ENCODE assay signal across 37 mouse cellular contexts in genomic region chr4:33959841-33960240, GRCm38 (mm10). TPM values are rescaled to one million over a fixed set of nuclear protein-coding genes. Genes with fewer than 3 reads are reported as not detected.
"Had no signal": no experiment of that assay in that cellular context is flagged by ENCODE, and none has a peak within 500 bp of the region (broad histone marks: within the 10 kb centered on the region; RNA-seq: fewer than 3 reads in every experiment).

No protein-coding gene starts in this region.

- ATAC-seq: liver, embryonic 12.5 days; liver, postnatal 0 days; lung, postnatal 0 days; midbrain, embryonic 13.5 days; midbrain, embryonic 15.5 days; midbrain, embryonic 16.5 days had no signal

- H3K4me3 ChIP-seq: limb, embryonic 10.5 days; limb, embryonic 12.5 days; limb, embryonic 13.5 days; limb, embryonic 15.5 days; liver, embryonic 12.5 days; liver, embryonic 13.5 days; liver, embryonic 15.5 days; lung, embryonic 15.5 days; megakaryocyte, embryonic 14.5 days; midbrain, embryonic 10.5 days; midbrain, embryonic 12.5 days; midbrain, embryonic 13.5 days; midbrain, embryonic 15.5 days; myocyte; neural tube, embryonic 12.5 days; neural tube, embryonic 13.5 days had no signal

- H3K4me1 ChIP-seq: limb, embryonic 10.5 days; limb, embryonic 12.5 days; limb, embryonic 13.5 days; limb, embryonic 15.5 days; liver, embryonic 12.5 days; liver, embryonic 13.5 days; liver, embryonic 15.5 days; lung, embryonic 15.5 days; midbrain, embryonic 10.5 days; midbrain, embryonic 12.5 days; midbrain, embryonic 13.5 days; midbrain, embryonic 15.5 days; neural tube, embryonic 12.5 days; neural tube, embryonic 13.5 days had no signal

- H3K9ac ChIP-seq: limb, embryonic 12.5 days; limb, embryonic 13.5 days; limb, embryonic 15.5 days; liver, embryonic 12.5 days; liver, embryonic 13.5 days; liver, embryonic 14.5 days; liver, embryonic 15.5 days; liver, postnatal 0 days; lung, embryonic 14.5 days; lung, embryonic 15.5 days; midbrain, embryonic 12.5 days; midbrain, embryonic 13.5 days; midbrain, embryonic 15.5 days; neural tube, embryonic 12.5 days; neural tube, embryonic 13.5 days had no signal

- H3K36me3 ChIP-seq: limb, embryonic 10.5 days; limb, embryonic 12.5 days; limb, embryonic 13.5 days; limb, embryonic 15.5 days; liver, embryonic 12.5 days; liver, embryonic 13.5 days; liver, embryonic 15.5 days; lung, embryonic 15.5 days; midbrain, embryonic 10.5 days; midbrain, embryonic 12.5 days; midbrain, embryonic 13.5 days; midbrain, embryonic 15.5 days; neural tube, embryonic 12.5 days; neural tube, embryonic 13.5 days had no signal

- H3K27me3 ChIP-seq: limb, embryonic 12.5 days; limb, embryonic 13.5 days; limb, embryonic 15.5 days; liver, embryonic 12.5 days; liver, embryonic 13.5 days; liver, embryonic 15.5 days; lung, embryonic 15.5 days; megakaryocyte, embryonic 14.5 days; midbrain, embryonic 12.5 days; midbrain, embryonic 13.5 days; midbrain, embryonic 15.5 days; neural tube, embryonic 12.5 days; neural tube, embryonic 13.5 days had no signal

- DNase-seq: left cerebral cortex, postnatal 4 days; liver; liver, embryonic 13.5 days; liver, postnatal 0 days; lung, adult 18-20 months; lung, adult 2 months; lung, embryonic 14.5 days; lung, postnatal 10 days; lung, postnatal 14 days; lung, postnatal 36 days; lung, postnatal 4 days; midbrain, embryonic 14.5 days had no signal

- H3K9me3 ChIP-seq: limb, embryonic 10.5 days; limb, embryonic 12.5 days; limb, embryonic 13.5 days; limb, embryonic 15.5 days; liver, embryonic 12.5 days; liver, embryonic 13.5 days; liver, embryonic 15.5 days; lung, embryonic 15.5 days; midbrain, embryonic 10.5 days; midbrain, embryonic 12.5 days; midbrain, embryonic 15.5 days; neural tube, embryonic 12.5 days; neural tube, embryonic 13.5 days had no signal

- H3K27ac ChIP-seq: limb, embryonic 10.5 days; limb, embryonic 12.5 days; limb, embryonic 13.5 days; limb, embryonic 15.5 days; liver, embryonic 12.5 days; liver, embryonic 13.5 days; liver, embryonic 14.5 days; liver, embryonic 15.5 days; lung, embryonic 15.5 days; macrophage; midbrain, embryonic 10.5 days; midbrain, embryonic 12.5 days; midbrain, embryonic 13.5 days; midbrain, embryonic 15.5 days; neural tube, embryonic 12.5 days; neural tube, embryonic 13.5 days had no signal

- H3K4me2 ChIP-seq: limb, embryonic 12.5 days; limb, embryonic 13.5 days; limb, embryonic 15.5 days; liver, embryonic 11.5 days; liver, embryonic 12.5 days; liver, embryonic 13.5 days; liver, embryonic 15.5 days; lung, embryonic 14.5 days; lung, embryonic 15.5 days; midbrain, embryonic 11.5 days; midbrain, embryonic 12.5 days; midbrain, embryonic 13.5 days; midbrain, embryonic 15.5 days; neural tube, embryonic 12.5 days; neural tube, embryonic 13.5 days had no signal

RNA-seq across cellular contexts. Expression of gene Cnr1, which starts 35.4 kb away (rescaled TPM):
- total RNA-seq: liver, adult 2 months; megakaryocyte progenitor cell, adult 5-6 weeks; megakaryocyte, adult 5-6 weeks; monocyte, adult 5-6 weeks had no signal
- polyA plus RNA-seq: liver, adult 2 months had no signal
